Mouse (Mus musculus): ENCODE measurements around the gene Bcl6b.

Bcl6b gene

GRCm38 (mm10) chr11:70229260-70230010 is at the start of gene Bcl6b:
Bcl6b (minus strand) TSS chr11:70229798.
- peak; percentile 16 to 72 for DNase-seq

DNA sequence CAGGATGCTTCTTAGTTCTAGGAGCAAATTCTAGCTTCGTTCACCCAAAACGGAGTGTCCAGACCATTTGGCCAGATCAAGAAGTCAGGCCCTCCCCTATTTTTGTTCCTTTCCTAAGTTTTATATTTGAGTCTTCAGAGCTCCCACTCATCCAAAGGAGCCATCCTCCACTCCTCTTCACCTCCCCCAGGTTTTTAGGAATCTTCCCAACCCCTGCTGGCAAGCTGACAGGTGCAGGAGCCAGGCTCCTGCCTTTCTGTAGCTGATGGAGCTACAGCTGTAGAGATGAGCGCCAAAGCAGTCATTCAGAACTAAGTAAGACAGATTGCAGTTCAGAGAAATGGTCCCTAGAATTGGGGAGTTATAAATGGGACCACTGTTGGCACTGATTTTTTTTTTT is 49.4 kb upstream of the Bcl6b start:
- no peak for DNase-seq

DNA sequence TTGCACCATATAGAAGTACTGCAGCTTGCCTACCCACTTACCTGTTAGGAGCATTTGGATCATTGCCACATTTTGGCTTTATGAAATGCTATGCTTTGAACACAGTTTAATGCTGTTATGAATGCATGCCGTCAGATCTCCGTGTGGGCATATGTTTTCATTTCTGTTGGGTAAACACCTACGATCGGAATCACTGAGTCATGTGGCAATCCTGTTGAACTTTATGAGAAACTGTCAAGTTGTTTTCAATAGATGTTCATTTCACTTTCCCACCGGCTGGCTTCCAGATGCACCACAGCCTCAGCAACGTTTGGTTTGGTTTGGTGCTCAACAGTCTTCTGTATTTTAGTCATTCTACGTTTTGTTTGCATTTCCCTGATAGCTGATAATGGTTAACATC is 42.0 kb upstream of the Bcl6b start:
- DNase-seq: no peak

DNA sequence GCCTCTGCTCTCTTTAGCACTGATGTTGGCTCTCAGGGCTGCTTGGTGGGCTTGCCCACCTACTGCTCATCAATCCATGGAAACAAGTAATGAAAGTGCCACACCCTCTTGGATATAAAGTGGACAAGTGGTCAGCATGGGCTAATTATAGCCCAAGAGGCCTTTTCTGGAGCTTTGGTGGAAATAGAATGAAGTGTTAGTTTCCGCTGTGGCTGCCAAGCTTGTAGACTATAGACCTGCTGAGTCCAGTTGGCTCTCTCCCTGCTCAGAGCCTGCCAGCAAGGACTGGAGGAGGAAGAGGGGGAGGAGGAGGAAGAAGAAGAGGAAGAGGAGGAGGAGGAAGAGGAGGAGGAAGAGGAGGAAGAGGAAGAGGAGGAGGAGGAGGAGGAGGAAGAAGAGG is 36.8 kb upstream of the Bcl6b start:
- peak; percentile 27 to 28 for DNase-seq

- no peak for DNase-seq
Observed at GRCm38 (mm10) chr11:70265819-70266218, 36.2 kb upstream of the Bcl6b start.

DNA sequence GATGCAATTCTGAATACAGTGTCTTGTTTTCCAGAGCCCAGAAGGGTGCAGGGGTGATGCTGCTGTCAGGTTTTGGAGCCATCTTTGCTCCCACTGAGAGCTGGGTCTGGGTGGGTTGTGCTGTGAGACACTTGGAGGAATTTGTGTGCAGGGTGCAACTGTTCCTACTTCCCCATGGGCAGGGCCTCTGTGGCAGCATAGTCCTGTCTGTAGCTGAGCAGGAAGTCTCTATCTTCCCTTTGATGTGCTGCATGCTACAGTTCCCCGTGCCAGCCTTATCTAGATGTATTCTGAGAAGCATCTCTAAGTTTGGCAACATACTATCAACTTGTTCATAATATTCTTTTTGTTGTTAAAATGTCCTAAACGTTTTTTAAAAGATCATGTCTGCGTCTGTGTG is 35.7 kb upstream of the Bcl6b start:
- no peak for DNase-seq

- no peak for DNase-seq
Observed at GRCm38 (mm10) chr11:70259035-70259434, 29.4 kb upstream of the Bcl6b start.

DNA sequence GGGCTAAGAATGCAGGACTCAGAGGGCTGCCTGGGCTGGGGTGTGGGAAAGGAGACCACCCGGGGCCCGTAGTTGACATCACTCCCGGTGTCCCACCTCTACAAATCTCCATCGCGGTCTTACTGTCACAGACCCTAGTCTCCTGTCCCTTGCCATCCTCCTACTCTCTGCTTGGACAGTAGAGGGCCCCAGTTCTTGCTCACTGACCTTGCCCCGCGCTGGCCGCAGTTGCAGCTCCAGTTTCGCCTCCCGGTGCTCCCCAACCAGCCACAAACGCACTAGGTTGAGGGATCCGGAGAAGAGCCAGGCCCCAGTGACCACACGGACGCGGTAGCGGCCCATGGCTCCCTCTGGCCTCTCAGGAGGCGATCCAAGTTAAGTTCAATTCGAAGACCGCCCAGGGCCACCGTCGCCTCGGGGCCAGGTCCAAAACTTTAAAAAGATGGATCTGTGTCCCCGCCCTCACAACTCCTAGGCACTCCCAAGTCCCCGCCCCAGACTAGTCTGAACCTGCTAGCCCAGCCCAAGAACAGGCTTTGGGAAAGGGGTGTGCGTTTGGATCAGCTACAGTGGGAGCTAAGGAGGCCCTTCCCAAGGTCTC is 25.4 kb upstream of the Bcl6b start, which contains the start of gene Alox12:
Alox12 (minus strand) TSS at position 423 of the 601 bp plus-strand sequence.
- peak; percentile 63 to 78 for DNase-seq

DNA sequence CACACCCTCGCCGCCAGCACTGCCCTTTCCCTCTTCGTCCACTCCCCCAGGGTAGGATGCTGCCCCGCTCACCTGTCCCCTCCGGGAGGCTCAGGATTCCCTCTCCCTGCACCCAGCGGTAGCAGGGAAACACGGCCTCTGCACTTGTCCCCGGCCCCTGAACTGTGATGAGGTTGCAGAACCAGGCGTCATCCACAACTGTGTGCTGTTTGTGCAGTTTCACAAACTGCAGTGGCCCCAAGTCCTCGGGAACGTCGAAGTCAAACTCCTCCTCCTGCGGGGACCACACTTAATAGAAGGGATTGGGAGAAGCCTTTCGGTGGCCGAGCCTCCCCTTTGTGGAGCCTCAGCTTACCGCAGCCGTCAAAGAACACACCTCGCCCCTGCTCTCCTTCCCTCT is 24.7 kb upstream of the Bcl6b start:
- no peak for DNase-seq

GRCm38 (mm10) chr11:70251853-70252252 is 22.3 kb upstream of the Bcl6b start:
- no peak for DNase-seq

DNA sequence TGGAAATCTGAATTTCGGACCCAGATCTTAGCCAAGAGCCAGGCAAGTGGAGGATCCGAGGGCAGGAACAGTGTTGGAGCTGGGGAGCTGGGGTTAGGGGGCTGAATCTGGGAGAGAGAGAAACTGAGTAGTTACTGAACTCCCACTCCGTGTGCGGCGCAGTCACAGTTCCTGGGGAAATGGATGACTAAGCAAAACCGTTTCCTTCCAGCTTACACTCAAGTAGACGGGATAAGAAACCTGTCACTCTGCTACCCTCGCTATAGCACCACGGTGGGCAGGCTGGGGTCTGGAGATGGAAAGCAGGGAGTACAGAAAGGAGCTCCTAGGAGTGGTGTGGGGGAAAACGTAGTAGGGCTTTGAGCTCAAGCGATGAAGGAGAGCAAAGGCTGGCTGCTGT is 20.6 kb upstream of the Bcl6b start:
- DNase-seq: no peak

DNA sequence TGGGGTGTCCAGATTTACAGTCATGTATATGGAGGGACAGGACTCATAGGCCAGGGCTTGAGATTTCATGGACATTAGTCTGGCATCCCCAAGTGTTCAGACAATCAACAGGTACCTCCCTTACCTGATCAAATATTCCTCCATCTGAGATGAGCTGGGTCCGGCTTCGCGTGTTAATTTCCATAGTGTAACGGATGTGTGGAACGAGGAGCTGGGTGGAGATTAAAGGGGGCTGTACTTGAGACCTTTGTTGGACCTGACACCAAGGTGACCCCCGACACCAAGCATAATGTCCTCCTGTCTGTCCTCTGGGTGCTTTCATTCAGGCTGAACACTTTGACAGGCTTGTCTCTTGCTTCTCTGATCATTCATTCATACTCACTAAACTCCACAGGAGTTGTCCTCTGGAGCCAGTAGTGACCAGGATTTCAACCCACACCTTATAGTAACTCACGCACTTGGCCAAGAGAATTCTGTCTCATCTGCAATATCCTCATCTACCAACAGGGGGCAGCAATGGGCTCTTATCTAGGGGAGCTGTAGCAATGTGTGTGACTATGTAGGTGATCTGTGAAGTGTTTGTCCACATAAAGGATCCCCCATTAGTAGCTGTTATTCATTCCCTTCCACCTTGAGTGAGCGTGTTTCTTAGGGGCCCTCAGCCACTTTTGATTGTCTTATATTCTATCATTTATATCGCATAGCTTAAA is 17.7 kb upstream of the Bcl6b start:
- peak; percentile 64 to 87 for DNase-seq

DNA sequence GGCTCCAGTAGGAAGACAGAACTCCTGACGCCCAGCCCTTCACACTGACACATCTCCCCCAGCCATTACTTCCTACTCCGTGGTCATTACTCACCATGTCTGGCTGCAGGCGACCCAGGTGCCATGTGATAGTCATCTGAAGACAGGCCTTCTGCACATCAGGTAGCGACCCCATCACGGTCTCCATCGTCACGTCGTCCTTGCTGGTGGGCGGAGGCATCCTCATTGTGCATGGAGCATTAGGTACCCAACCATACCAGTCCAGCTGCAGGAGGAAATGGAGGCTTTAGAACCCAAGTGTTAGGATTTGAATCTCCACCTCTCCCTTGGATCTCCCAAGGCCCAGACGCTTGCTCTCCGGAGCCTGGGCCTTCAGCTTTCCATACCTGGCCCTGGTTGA is 13.0 kb upstream of the Bcl6b start:
- no peak for DNase-seq

DNA sequence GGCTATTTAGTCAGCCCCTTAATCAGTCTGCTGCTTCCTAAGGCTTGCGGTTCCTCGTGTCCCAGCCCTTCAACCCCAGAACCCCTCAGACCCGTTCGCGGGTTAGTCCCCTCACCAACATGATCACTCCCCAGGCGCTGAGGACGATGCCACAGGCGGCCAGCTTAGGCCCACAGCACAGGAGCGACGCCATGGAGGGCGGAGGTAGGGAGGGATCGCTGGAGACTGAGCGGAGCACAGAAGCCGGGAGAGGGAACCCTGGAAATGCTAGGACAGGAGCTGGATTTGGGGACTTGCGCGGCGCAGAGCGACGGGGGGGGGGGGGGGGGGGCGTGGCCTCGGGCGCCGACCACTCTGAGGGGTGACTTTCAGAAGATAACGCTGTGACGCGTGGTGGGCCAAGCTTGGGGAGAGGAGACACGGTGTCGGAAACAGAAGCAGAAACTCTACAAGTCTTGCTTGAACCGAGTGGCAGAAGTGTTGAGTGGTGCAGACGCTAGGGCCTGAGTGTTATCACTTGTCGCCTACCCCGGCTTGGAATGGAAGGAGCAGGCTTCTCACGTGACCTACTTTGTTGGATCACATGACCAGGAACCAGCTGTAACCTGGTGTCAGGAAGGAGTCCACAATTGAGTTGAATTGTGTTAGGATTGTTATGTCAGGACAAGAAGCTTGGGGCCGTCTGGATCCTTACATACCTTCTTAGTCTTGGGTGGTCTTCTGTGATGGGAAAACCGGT is 10.1 kb upstream of the Bcl6b start, which contains the start of the genes Gm21988 and Rnasek:
Gm21988 (minus strand) TSS at position 290 of the 739 bp plus-strand sequence.
Rnasek (minus strand) TSS at position 302 of the 739 bp plus-strand sequence.
- peak; percentile 84 to 89 for DNase-seq

- peak; percentile 53 to 56 for DNase-seq
Observed at GRCm38 (mm10) chr11:70238591-70239440, 9.2 kb upstream of the Bcl6b start.

GRCm38 (mm10) chr11:70237457-70238167 is 8.0 kb upstream of the Bcl6b start, which contains the start of gene 0610010K14Rik:
0610010K14Rik (minus strand) TSS chr11:70237914.
- peak; percentile 98 to 99 for DNase-seq

DNA sequence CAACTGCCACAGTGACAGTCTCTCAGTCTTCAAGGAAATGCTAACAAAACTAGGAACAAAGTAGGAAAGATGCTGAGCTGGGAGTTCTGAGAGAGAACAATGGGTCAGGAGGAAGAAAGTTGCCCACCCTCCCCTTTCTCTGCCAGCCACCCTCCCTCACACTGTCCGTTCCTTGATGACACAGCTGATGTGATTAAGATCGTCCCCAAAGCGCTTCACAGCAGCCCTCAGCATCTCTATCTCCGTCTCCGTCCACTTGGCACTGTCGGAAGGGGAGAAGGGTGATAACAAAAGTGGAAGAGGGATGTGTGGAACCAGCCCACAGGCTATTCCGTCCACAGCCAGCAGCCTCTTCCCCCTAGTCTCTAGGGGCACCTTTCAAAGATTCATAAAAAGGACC is 7.1 kb upstream of the Bcl6b start:
- DNase-seq: peak in 1 of 2 experiments; percentile 18

GRCm38 (mm10) chr11:70235254-70235900 is 5.8 kb upstream of the Bcl6b start:
- peak; percentile 64 to 69 for DNase-seq

- DNase-seq: no peak
Observed at GRCm38 (mm10) chr11:70234497-70234896, 4.9 kb upstream of the Bcl6b start.

DNA sequence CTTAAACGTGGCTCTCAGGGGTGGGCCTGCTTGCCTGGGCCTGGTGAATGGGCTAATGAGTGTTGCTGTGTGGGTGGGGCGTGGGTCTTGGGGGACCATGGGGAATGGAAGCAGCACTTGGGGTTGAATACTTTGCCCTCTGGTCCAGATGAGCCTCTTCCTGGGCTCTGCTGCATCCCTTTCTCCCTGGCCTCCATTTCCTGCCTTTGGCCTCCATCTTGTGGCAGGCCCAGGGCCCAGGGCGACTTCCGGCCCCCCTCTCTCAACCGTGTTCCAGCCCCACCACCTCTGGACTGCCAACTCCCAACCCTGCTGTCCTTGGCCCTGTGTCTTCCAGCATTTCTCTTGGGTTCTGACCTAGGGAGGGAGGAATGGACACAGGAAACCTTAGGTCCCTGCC is 4.4 kb upstream of the Bcl6b start:
- DNase-seq: peak; percentile 26 to 44

Data from kidney, postnatal 36 days (tissue).